Mouse (Mus musculus) cerebellum, adult 2 months (tissue): ENCODE data around the gene Ccdc188. TPM values are rescaled to one million over a fixed set of nuclear protein-coding genes. Genes with fewer than 3 reads are reported as not detected.

Experiments
- DNase-seq, 2 experiments: peaks; one replicate each; pipeline ENCODE4 v3.0.0; 2021
- H3K27ac ChIP-seq: fragments of 200-500 bp; 2 replicates; pipeline ENCODE4 v1.5.1; 2012; ENCODE audit warnings: low read length, control low read depth, inconsistent platforms; ENCODE audit not compliant: insufficient read depth
- H3K27me3 ChIP-seq: fragments of 200-500 bp; 2 replicates; pipeline ENCODE4 v1.6.1; 2012; ENCODE audit warnings: inconsistent platforms, mild to moderate bottlenecking, low read length, moderate library complexity; ENCODE audit not compliant: control insufficient read depth, insufficient read depth
- H3K4me1 ChIP-seq: fragments of 200-500 bp; 2 replicates; pipeline ENCODE4 v1.6.1; 2011; ENCODE audit warnings: low read length; ENCODE audit not compliant: control insufficient read depth, insufficient read depth
- H3K4me3 ChIP-seq: fragments of 200-500 bp; replicated peaks from 2 replicates; pipeline ENCODE3; 2011; ENCODE audit warnings: mild to moderate bottlenecking, low read depth, low read length, control low read depth; ENCODE audit not compliant: insufficient read depth
- CTCF ChIP-seq: fragments of 200-500 bp; IDR thresholded peaks from 2 replicates; pipeline ENCODE4 v1.5.1; 2011; ENCODE audit warnings: low read depth, mild to moderate bottlenecking, control low read depth, low read length, moderate library complexity, borderline replicate concordance; ENCODE audit not compliant: insufficient read depth
- POLR2A ChIP-seq: fragments of 200-500 bp; IDR thresholded peaks from 2 replicates; pipeline ENCODE4 v1.6.1; 2011; ENCODE audit warnings: low read length, control low read depth, borderline replicate concordance; ENCODE audit not compliant: insufficient read depth
- WGBS: fragments of 180-500 bp; shearing (Covaris S2); methylation state at CpG from one replicate; pipeline ENCODE4 v1.1.7; 2018; 5-methylcytosine and 5-hydroxymethylcytosine counted together
- polyA plus RNA-seq: library from polyadenylated mRNA; depleted of rRNA; stranded (reverse); fragments of >200 nt; gene quantifications from 2 replicates; pipeline ENCODE4 v1.2.3, GENCODE M21; 2012; rRNA removed

Gene Ccdc188
- polyA plus RNA-seq, 1 experiment, result not detected

- TF ChIP-seq CTCF (no peak), POLR2A (no peak)
- Histone ChIP-seq H3K27ac (no peak within 1 kb of the TSS), H3K4me3 (no peak within 1 kb of the TSS), H3K4me1 (no peaks in the 10 kb centered on the region), H3K27me3 (no peaks in the 10 kb centered on the region)
- 92% methylated on average over 2 of the region's 2 CpGs for WGBS
- DNase-seq, result no peak
These were observed 40.5 kb downstream of the Ccdc188 start, which contains the start of gene Gm49776 for GRCm38 (mm10) chr16:18258221-18258620. TSS of gene Gm49776 (minus strand) at chr16:18258321.

GRCm38 (mm10) chr16:18265024-18265423, 47.3 kb downstream of the Ccdc188 start:
- DNase-seq, result no peak
- no peak overlapping the region for H3K27ac ChIP-seq
- 84% methylated on average over 2 of the region's 2 CpGs for WGBS
- H3K4me3 ChIP-seq, result no peak overlapping the region
- no peaks in the 10 kb centered on the region for H3K4me1 ChIP-seq
- no peak for TF ChIP-seq POLR2A
- no peak for TF ChIP-seq CTCF
- no peaks in the 10 kb centered on the region for H3K27me3 ChIP-seq

GRCm38 (mm10) chr16:18268182-18268581, 50.5 kb downstream of the Ccdc188 start:
- Histone ChIP-seq H3K4me1 (no peaks in the 10 kb centered on the region), H3K27ac (no peak overlapping the region), H3K4me3 (no peak overlapping the region), H3K27me3 (no peaks in the 10 kb centered on the region)
- TF ChIP-seq CTCF (peak; percentile 10; the same call in 1 of the 2 replicates), POLR2A (no peak)
- WGBS, result 84% methylated on average over 5 of the region's 5 CpGs
- DNase-seq, result no peak

Other genes with a start within 250 kb of the Ccdc188 start
- gene Vpreb2, start 237.5 kb upstream of the Ccdc188 start, polyA plus RNA-seq, result not detected in 2 replicates
- gene Dgcr6, start 165.0 kb upstream of the Ccdc188 start, polyA plus RNA-seq, result 102 and 104 TPM in 2 replicates
- 45.1 and 55.8 TPM in 2 replicates for gene Prodh, start 127.7 kb upstream of the Ccdc188 start, polyA plus RNA-seq
- 82.9 and 97.4 TPM in 2 replicates for gene Rtn4r, start 90.2 kb upstream of the Ccdc188 start, polyA plus RNA-seq
- 74.0 and 85.3 TPM in 2 replicates for gene Zdhhc8, start 17.3 kb downstream of the Ccdc188 start, polyA plus RNA-seq
- 96.0 and 99.5 TPM in 2 replicates for gene Trmt2a, start 30.8 kb downstream of the Ccdc188 start, polyA plus RNA-seq
- gene Ranbp1, start 30.9 kb downstream of the Ccdc188 start, polyA plus RNA-seq, result 96.2 and 104 TPM in 2 replicates
- 0.47 TPM in 1 of 2 replicates, not detected in the other for gene Gm49776, start 40.4 kb downstream of the Ccdc188 start, polyA plus RNA-seq
- gene Dgcr8, start 71.4 kb downstream of the Ccdc188 start, polyA plus RNA-seq, result 56.0 and 57.7 TPM in 2 replicates
- gene Tango2, start 130.2 kb downstream of the Ccdc188 start, polyA plus RNA-seq, result 202 and 210 TPM in 2 replicates
- gene Arvcf, start 130.3 kb downstream of the Ccdc188 start, polyA plus RNA-seq, result 34.7 and 38.7 TPM in 2 replicates
- 20.6 and 23.1 TPM in 2 replicates for gene Txnrd2, start 208.5 kb downstream of the Ccdc188 start, polyA plus RNA-seq
- gene Comt, start 209.0 kb downstream of the Ccdc188 start, polyA plus RNA-seq, result 145 and 146 TPM in 2 replicates